Mouse (Mus musculus) bone marrow, adult 2 months (tissue): Measurements from ENCODE around the gene Ndufa7.

ENCODE experiments used
- CTCF ChIP-seq: fragments of 200-500 bp; IDR thresholded peaks from 2 replicates; pipeline ENCODE4 v1.5.1; 2011; ENCODE audit warnings: low read length, control low read depth; ENCODE audit not compliant: control insufficient read depth, insufficient read depth
- POLR2A ChIP-seq: fragments of 200-500 bp; IDR thresholded peaks from 2 replicates; pipeline ENCODE4 v1.6.1; 2011; ENCODE audit warnings: low read depth, mild to moderate bottlenecking, control low read depth, low read length, borderline replicate concordance; ENCODE audit not compliant: control insufficient read depth

DNA sequence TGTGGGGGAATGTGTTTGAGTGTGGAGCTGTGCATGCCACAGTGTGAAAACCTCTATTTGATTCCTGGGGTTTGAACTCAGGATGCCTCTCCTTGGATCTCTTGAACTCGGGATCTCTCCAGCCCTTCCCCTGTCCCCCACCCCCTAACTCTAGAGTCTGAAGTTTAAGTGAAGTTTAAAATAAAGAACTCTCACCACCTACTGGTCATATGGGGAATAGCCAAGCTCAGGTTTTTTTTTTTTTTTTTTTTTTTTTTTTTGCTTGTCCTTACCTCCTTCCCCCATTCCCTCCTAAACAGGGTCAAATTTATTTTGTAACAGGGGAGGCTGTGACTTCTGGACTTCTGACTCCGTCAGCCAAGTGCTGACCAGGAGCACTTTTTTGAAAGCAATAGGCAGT is 22.2 kb upstream of the Ndufa7 start:
- no peak for TF ChIP-seq POLR2A
- TF ChIP-seq CTCF: no peak
